Mouse (Mus musculus): ENCODE measurements around the gene Mansc4.

Mansc4 gene

GRCm38 (mm10) chr6:147090191-147090590 lies 3.4 kb upstream of the Mansc4 start:
- in situ Hi-C loops (cut with MboI; ENCODE audit: low pct_unique_long_range_greater_than_20kb in 1 of 2, low sequenced_read_pairs in 2 of 2, unreplicated experiment in 1 of 2), result loop anchor here (25.0 kb wide), 2 partner anchors 453 to 1897 kb away; partner anchors contain the start of genes Med21 (in 1 of the 2) and Tm7sf3 (in 1 of the 2)

GRCm38 (mm10) chr6:147088517-147088916 lies 1.7 kb upstream of the Mansc4 start:
- in situ Hi-C loops (cut with MboI; ENCODE audit: low pct_unique_long_range_greater_than_20kb in 1 of 2, low sequenced_read_pairs in 2 of 2, unreplicated experiment in 1 of 2), result loop anchor here (25.0 kb wide), 2 partner anchors 451 to 1899 kb away; partner anchors contain the start of genes Med21 (in 1 of the 2) and Tm7sf3 (in 1 of the 2)

DNA sequence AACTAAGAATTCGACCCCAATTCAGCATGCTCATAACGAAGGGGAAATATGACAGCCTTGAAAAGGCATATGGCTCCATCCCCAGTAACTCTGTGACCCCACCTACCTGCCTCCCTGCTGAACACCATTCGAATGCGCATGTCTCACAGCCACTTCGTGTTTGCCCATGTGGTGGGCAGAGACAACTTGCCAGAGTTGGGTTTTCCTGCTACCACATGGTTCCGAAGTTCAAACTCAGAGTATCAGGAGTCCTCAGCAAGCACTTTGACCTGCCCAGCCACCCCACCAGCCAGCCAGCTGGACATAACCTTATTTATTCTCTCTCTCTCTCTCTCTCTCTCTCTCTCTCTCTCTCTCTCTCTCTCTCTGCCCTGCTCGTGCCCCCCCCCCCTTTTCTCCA lies 904 bp upstream of the Mansc4 start:
- in situ Hi-C loops (cut with MboI; ENCODE audit: low pct_unique_long_range_greater_than_20kb in 1 of 2, low sequenced_read_pairs in 2 of 2, unreplicated experiment in 1 of 2), result loop anchor here (25.0 kb wide), 2 partner anchors 450 to 1900 kb away; partner anchors contain the start of genes Med21 (in 1 of the 2) and Tm7sf3 (in 1 of the 2)

- in situ Hi-C loops (cut with MboI; ENCODE audit: low pct_unique_long_range_greater_than_20kb in 1 of 2, low sequenced_read_pairs in 2 of 2, unreplicated experiment in 1 of 2), result loop anchor here (25.0 kb wide), 2 partner anchors 448 to 1902 kb away; partner anchors contain the start of genes Med21 (in 1 of the 2) and Tm7sf3 (in 1 of the 2)
Observed at GRCm38 (mm10) chr6:147085398-147086040, 1.3 kb downstream of the Mansc4 start.

DNA sequence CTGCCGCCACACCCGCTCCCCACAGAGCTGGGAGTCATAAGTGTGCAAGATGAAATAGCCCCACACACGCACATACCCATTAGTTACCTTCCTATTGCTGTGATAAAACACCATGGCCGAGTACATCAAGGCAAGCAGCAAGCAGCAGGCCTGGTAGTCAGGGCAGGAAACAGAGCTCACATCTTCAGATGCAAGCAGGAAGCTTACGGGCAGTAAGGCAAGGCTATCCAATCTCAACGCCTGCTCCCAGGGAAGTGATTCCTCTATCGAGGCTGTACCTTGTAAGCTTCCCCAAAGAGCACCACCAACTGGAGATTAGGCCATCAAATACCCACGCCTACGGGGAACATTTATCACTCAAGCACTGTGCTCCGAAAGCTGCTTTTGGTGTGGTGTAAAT lies 6.9 kb downstream of the Mansc4 start:
- in situ Hi-C loops (cut with MboI; ENCODE audit: low pct_unique_long_range_greater_than_20kb in 1 of 2, low sequenced_read_pairs in 2 of 2, unreplicated experiment in 1 of 2), result loop anchor here (25.0 kb wide), 2 partner anchors 443 to 1907 kb away; partner anchors contain the start of genes Med21 (in 1 of the 2) and Tm7sf3 (in 1 of the 2)

- in situ Hi-C loops (cut with MboI; ENCODE audit: low pct_unique_long_range_greater_than_20kb in 1 of 2, low sequenced_read_pairs in 2 of 2, unreplicated experiment in 1 of 2), result loop anchor here (25.0 kb wide), 2 partner anchors 440 to 1910 kb away; partner anchors contain the start of genes Med21 (in 1 of the 2) and Tm7sf3 (in 1 of the 2)
Observed at GRCm38 (mm10) chr6:147076878-147077277, 10.0 kb downstream of the Mansc4 start.

GRCm38 (mm10) chr6:147075808-147076387 lies 10.9 kb downstream of the Mansc4 start:
- in situ Hi-C loops (cut with MboI; ENCODE audit: low pct_unique_long_range_greater_than_20kb in 1 of 2, low sequenced_read_pairs in 2 of 2, unreplicated experiment in 1 of 2), result loop anchor here (25.0 kb wide), 2 partner anchors 439 to 1911 kb away; partner anchors contain the start of genes Med21 (in 1 of the 2) and Tm7sf3 (in 1 of the 2)

- in situ Hi-C loops (cut with MboI; ENCODE audit: low pct_unique_long_range_greater_than_20kb in 1 of 2, low sequenced_read_pairs in 2 of 2, unreplicated experiment in 1 of 2), result no loop called here
Observed at GRCm38 (mm10) chr6:147064944-147065261, 21.9 kb downstream of the Mansc4 start.

DNA sequence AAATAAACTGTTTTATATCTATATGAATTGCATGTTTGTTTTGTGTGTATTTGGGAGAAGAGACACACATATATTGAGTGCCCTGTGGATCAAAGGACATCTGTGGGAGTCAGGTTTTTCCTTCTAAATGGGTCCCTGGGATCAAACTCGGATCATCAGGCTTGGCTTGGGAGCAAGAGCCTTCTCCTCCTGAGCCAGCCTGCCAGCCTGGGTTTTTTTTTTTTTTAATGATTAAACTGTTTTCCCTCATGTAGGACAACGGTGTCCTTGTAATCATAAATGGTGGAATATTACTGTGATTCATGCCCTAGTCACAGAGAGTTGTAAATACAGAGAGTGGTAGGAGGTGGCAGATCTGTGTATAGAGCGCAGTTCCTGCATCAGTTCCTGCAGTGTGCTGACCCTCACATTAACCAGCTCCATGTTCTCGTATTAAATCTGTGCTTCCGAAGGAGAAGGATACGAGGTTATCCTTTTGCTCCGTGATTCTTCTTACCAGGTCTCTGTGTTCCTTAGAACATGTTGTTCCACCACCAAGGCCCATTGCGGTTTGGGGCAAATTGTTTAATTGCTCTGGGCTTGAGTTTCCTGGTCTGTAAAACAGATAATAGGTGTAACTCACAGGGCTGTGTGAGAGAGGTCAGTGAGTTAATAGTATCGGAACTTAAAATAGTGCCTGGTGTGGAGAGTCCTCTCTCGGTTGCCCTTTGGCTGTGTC lies 22.4 kb downstream of the Mansc4 start:
- in situ Hi-C loops (cut with MboI; ENCODE audit: low pct_unique_long_range_greater_than_20kb in 1 of 2, low sequenced_read_pairs in 2 of 2, unreplicated experiment in 1 of 2), result no loop called here

DNA sequence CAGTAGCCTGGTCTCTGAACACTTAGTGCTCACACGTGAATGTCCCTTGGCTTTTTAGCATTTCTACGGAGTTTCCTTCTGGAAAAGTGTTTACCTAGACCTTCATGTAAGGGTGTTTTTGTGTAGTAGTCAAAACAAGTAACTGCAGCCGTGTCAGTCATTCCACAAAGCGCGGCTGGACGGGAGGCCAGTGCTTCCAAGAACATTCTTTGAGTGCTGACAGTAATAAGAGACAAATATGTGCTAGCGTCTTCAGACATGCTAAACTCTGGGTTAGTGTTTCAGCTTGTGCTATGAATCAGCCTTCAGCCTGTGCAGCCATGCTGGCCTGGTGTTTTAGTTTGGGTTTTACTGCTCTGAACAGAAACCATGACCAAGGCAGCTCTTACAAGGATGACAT lies 24.1 kb downstream of the Mansc4 start:
- in situ Hi-C loops (cut with MboI; ENCODE audit: low pct_unique_long_range_greater_than_20kb in 1 of 2, low sequenced_read_pairs in 2 of 2, unreplicated experiment in 1 of 2), result no loop called here

DNA sequence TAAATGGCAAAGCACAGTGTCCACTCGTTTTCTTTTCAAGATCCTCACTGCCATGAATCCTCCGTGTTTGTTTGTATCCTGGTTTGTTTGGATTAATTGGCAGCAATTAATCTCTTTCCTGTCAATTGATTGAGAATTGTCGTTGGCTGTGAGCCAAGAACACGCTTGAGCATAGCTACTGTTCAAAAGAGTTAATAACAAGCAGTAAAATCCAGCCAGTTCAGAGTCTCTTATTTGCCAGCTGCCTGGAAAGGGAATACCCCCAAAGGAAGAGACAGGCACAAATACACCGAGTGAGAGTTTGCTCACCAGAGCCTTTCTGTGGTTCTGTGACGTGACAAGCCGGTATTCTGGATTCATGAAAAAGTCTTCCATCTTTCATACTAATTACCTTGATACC lies 24.8 kb downstream of the Mansc4 start:
- in situ Hi-C loops (cut with MboI; ENCODE audit: low pct_unique_long_range_greater_than_20kb in 1 of 2, low sequenced_read_pairs in 2 of 2, unreplicated experiment in 1 of 2), result no loop called here

DNA sequence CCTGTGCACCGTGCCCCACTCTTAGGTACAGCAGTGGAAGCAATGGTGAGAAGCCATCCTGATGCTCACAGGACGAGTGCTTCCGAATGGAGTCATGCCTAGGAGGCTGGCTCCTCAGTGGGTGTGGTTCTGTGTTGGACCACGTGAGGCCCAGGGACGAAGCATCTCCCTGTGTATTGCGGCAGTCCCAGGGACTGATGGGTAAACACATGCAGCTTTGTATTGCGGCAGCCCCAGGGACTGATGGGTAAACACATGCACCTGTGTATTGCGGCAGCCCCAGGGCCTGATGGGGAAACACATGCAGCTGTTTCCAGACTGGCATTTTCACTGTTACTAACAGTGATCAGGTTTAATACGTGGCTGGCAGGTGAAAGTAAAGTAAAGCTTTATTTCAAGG lies 25.2 kb downstream of the Mansc4 start:
- in situ Hi-C loops (cut with MboI; ENCODE audit: low pct_unique_long_range_greater_than_20kb in 1 of 2, low sequenced_read_pairs in 2 of 2, unreplicated experiment in 1 of 2), result no loop called here

DNA sequence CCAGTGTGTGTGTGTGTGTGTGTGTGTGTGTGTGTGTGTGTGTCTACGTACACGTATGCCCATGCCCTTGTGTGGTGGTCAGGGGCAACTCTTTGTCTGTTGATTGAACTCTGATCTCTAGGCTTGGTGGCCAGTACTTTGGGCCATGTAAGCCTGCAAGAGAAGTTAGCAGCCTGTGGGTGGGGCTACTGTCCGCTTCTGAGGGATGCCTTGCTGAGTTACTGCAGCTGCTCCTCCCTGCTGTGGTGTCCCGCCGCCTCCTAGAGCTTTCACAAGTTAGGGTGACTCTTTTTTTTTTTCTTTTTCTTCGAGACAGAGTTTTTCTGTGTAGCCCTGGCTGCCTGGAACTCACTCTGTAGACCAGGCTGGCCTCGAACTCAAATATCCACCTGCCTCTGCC lies 27.5 kb downstream of the Mansc4 start:
- in situ Hi-C loops (cut with MboI; ENCODE audit: low pct_unique_long_range_greater_than_20kb in 1 of 2, low sequenced_read_pairs in 2 of 2, unreplicated experiment in 1 of 2), result no loop called here

- in situ Hi-C loops (cut with MboI; ENCODE audit: low pct_unique_long_range_greater_than_20kb in 1 of 2, low sequenced_read_pairs in 2 of 2, unreplicated experiment in 1 of 2), result no loop called here
Observed at GRCm38 (mm10) chr6:147055374-147055977, 31.4 kb downstream of the Mansc4 start.

- in situ Hi-C loops (cut with MboI; ENCODE audit: low pct_unique_long_range_greater_than_20kb in 1 of 2, low sequenced_read_pairs in 2 of 2, unreplicated experiment in 1 of 2), result no loop called here
Observed at GRCm38 (mm10) chr6:147053785-147054646, 32.8 kb downstream of the Mansc4 start.

DNA sequence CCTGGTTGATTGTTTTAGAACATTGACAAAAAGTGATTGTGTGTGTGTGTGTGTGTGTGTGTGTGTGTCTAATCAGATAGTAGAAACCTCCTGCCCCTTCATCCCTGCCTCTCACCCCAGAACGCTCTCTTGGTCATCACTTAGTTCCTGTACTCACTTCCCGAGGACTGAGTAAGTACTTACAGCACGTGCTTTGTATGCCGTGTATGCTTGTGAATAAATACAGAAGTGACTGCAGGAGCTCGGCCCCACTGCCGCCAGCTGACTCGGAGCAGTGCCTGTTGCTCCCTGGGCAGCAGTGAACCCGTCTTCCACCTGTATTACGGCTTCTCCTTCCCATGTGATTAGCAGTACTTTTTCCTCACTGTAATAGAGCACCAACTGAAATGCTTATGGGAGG lies 34.4 kb downstream of the Mansc4 start:
- in situ Hi-C loops (cut with MboI; ENCODE audit: low pct_unique_long_range_greater_than_20kb in 1 of 2, low sequenced_read_pairs in 2 of 2, unreplicated experiment in 1 of 2), result no loop called here

GRCm38 (mm10) chr6:147051666-147052065 lies 35.2 kb downstream of the Mansc4 start:
- in situ Hi-C loops (cut with MboI; ENCODE audit: low pct_unique_long_range_greater_than_20kb in 1 of 2, low sequenced_read_pairs in 2 of 2, unreplicated experiment in 1 of 2), result no loop called here

DNA sequence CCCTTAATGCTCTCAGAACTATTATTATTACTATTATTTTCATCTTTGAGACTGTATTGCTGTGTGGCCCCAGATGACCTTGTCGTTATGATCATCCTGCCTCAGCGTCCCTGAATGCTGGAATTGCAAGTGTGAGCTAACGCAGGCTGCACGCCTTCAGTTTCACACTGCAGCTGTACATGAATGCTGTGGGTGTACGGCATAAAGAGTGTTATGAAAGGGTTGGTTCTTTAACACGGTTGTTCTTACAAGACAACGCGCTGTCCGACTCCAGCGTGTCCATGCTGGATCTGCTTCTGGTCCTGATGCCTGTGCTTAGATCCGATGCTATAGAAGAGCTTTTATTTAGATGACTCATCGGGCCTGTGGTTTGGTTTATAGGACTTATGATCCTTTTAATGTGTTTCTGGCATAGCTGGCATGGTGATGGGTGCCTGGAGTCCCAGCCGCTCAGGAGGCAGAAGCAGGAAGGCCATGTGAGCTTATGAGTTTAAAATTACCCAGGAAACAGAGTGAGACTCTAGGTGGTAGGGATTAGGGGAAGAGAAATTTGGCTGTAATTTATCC lies 37.5 kb downstream of the Mansc4 start:
- in situ Hi-C loops (cut with MboI; ENCODE audit: low pct_unique_long_range_greater_than_20kb in 1 of 2, low sequenced_read_pairs in 2 of 2, unreplicated experiment in 1 of 2), result no loop called here
